8 mouse cellular contexts compared by ENCODE assay signal in the genomic region with DNA sequence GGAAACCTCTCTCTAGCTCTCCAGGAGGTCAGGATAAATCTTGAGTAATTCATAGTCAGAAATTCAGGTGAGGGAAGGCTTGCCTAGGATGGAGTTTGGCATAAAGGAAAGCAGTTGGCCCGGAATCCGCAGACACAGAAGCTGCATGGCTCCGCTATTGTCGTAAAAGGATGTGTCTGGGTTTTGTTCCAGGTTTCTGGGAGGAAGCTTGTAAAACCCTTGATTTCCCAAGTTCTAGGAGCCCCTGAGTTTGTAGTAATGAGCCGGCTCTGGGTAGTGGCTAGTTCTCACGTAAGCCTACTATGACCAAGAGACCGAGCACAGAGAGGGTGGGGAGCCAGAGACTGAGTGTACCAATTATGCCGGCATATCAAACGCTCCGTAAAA. TPM values are rescaled to one million over a fixed set of nuclear protein-coding genes. Genes with fewer than 3 reads are reported as not detected.
A peak's percentile ranks its signal among the peaks of the same experiment; 100 is the strongest.
DNase-seq lines count a peak whose midpoint lies in the region; ATAC-seq and TF ChIP-seq lines count a peak whose summit lies in the region.
"Had no signal": no experiment of that assay in that cellular context is flagged by ENCODE, and none has a peak within 500 bp of the region (broad histone marks: within the 10 kb centered on the region; RNA-seq: fewer than 3 reads in every experiment).

No protein-coding gene starts in this region.

- DNase-seq in lung, embryonic 14.5 days, result no peak
- no peak for DNase-seq in lung, postnatal 4 days
- DNase-seq in spleen, adult 18-20 months, result no peak
- no peak for DNase-seq in layer of hippocampus, postnatal 25 days (ENCODE audit: extremely low spot score in 1 of 2, low spot score in 1 of 2)

- peak overlapping the region; percentile 35 for H3K9ac ChIP-seq in lung, embryonic 14.5 days
- peak overlapping the region; percentile 55 for H3K9ac ChIP-seq in forebrain, embryonic 16.5 days (replicated peaks; ENCODE audit: low read depth, low read length)
- no peak overlapping the region for H3K9ac ChIP-seq in liver, embryonic 12.5 days
- peak overlapping the region; percentile 43; the same call in 1 of the 2 replicates for H3K9ac ChIP-seq in stomach, embryonic 16.5 days (ENCODE audit: low read length)

- H3K4me2 ChIP-seq in lung, embryonic 14.5 days, result peak overlapping the region; percentile 62
- H3K4me2 ChIP-seq in forebrain, embryonic 16.5 days (ENCODE audit: low read length), result peak overlapping the region; percentile 60
- H3K4me2 ChIP-seq in liver, embryonic 12.5 days, result peak overlapping the region; percentile 42
- H3K4me2 ChIP-seq in stomach, embryonic 16.5 days (ENCODE audit: low read depth, low read length), result peak overlapping the region; percentile 53; the same call in 1 of the 2 replicates

- peak overlapping the region; percentile 34; the same call in 1 of the 2 replicates for H3K27ac ChIP-seq in lung, embryonic 14.5 days (ENCODE audit: low read depth)
- H3K27ac ChIP-seq in forebrain, embryonic 16.5 days (ENCODE audit: low read length), result peak overlapping the region; percentile 29
- H3K27ac ChIP-seq in liver, embryonic 12.5 days, result no peak overlapping the region
- H3K27ac ChIP-seq in stomach, embryonic 16.5 days (ENCODE audit: low read length), result no peak overlapping the region; the same call in 1 of the 2 replicates

- no peaks in the 10 kb centered on the region for H3K36me3 ChIP-seq in lung, embryonic 14.5 days (ENCODE audit: insufficient read depth)
- H3K36me3 ChIP-seq in forebrain, embryonic 16.5 days (ENCODE audit: control insufficient read depth, insufficient read depth), result no peaks in the 10 kb centered on the region
- no peaks in the 10 kb centered on the region for H3K36me3 ChIP-seq in liver, embryonic 12.5 days
- H3K36me3 ChIP-seq in stomach, embryonic 16.5 days (ENCODE audit: control insufficient read depth, insufficient read depth, low read length), result no peaks in the 10 kb centered on the region

- no peaks in the 10 kb centered on the region for H3K9me3 ChIP-seq in lung, embryonic 14.5 days (ENCODE audit: low read depth, low read length)
- H3K9me3 ChIP-seq in forebrain, embryonic 16.5 days (ENCODE audit: control insufficient read depth, low read length), result no peaks in the 10 kb centered on the region
- no peaks in the 10 kb centered on the region for H3K9me3 ChIP-seq in liver, embryonic 12.5 days (replicated peaks)
- H3K9me3 ChIP-seq in stomach, embryonic 16.5 days (replicated peaks; ENCODE audit: control insufficient read depth, low read length), result no peaks in the 10 kb centered on the region

- peaks cover 9% of the 10 kb centered on the region; the same call in 1 of the 2 replicates for H3K4me1 ChIP-seq in lung, embryonic 14.5 days (ENCODE audit: insufficient read depth)
- peaks cover 26% of the 10 kb centered on the region for H3K4me1 ChIP-seq in forebrain, embryonic 16.5 days (replicated peaks; ENCODE audit: control insufficient read depth, insufficient read depth, low read length)
- peaks cover 15% of the 10 kb centered on the region for H3K4me1 ChIP-seq in liver, embryonic 12.5 days
- H3K4me1 ChIP-seq in stomach, embryonic 16.5 days (ENCODE audit: control insufficient read depth, insufficient read depth, low read length), result peaks cover 13% of the 10 kb centered on the region

- peak overlapping the region; percentile 23 for H3K4me3 ChIP-seq in lung, embryonic 14.5 days (ENCODE audit: low read depth, low read length)
- peak overlapping the region; percentile 37 for H3K4me3 ChIP-seq in forebrain, embryonic 16.5 days (replicated peaks; ENCODE audit: low read length)
- H3K4me3 ChIP-seq in liver, embryonic 12.5 days, result no peak overlapping the region
- no peak overlapping the region for H3K4me3 ChIP-seq in stomach, embryonic 16.5 days (replicated peaks; ENCODE audit: low read length)

- TF ChIP-seq CTCF in lung, embryonic 14.5 days (IDR thresholded peaks at IDR 0.05; ENCODE audit: low read depth), result no peak

- ATAC-seq in lung, embryonic 14.5 days (ENCODE audit: insufficient read depth), result no peak
- peak; percentile 11; the same call in 1 of the 2 replicates for ATAC-seq in forebrain, embryonic 16.5 days
- no peak for ATAC-seq in liver, embryonic 12.5 days
- ATAC-seq in stomach, embryonic 16.5 days (ENCODE audit: insufficient read depth, low FRiP score), result no peak

- 45% methylated on average over 10 of the region's 10 CpGs for WGBS in lung, embryonic 14.5 days
- WGBS in forebrain, embryonic 16.5 days, result 12% methylated on average over 10 of the region's 10 CpGs
- 27% methylated on average over 10 of the region's 10 CpGs for WGBS in liver, embryonic 12.5 days (ENCODE audit: insufficient replicate concordance)
- WGBS in stomach, embryonic 16.5 days, result 42% methylated on average over 10 of the region's 10 CpGs

- no peaks in the 10 kb centered on the region for H3K27me3 ChIP-seq in lung, embryonic 14.5 days (ENCODE audit: insufficient read depth, low read length)
- H3K27me3 ChIP-seq in forebrain, embryonic 16.5 days (replicated peaks; ENCODE audit: control insufficient read depth, insufficient read depth, low read length), result no peaks in the 10 kb centered on the region
- peaks cover 30% of the 10 kb centered on the region for H3K27me3 ChIP-seq in liver, embryonic 12.5 days (replicated peaks)
- H3K27me3 ChIP-seq in stomach, embryonic 16.5 days (ENCODE audit: control insufficient read depth, insufficient read depth, low read length), result no peaks in the 10 kb centered on the region

RNA-seq across cellular contexts. Expression of a gene that starts 52.7 kb away (rescaled TPM):
- not detected in 2 replicates for polyA plus RNA-seq in lung, embryonic 14.5 days (2014; fragmentation: Nextera tagmentation; extraction: Ambion mirVana)
- not detected in 2 replicates for polyA plus RNA-seq in forebrain, embryonic 16.5 days (2015; fragmentation: Nextera tagmentation; extraction: Ambion mirVana)
- polyA plus RNA-seq in liver, embryonic 12.5 days (2016; fragmentation: Nextera tagmentation; extraction: Ambion mirVana), result not detected in 2 replicates
- polyA plus RNA-seq in stomach, embryonic 16.5 days (2015; fragmentation: Nextera tagmentation; extraction: Ambion mirVana), result not detected in 2 replicates
- not detected for total RNA-seq in layer of hippocampus, postnatal 25 days (2021)
- total RNA-seq: layer of hippocampus, postnatal 14 days had no signal

Comparison
In these comparisons a context has a peak if more than half of its experiments do, and no peak if none do; other contexts are left out.
1. H3K27ac ChIP-seq: peak in lung, embryonic 14.5 days (single experiment) and forebrain, embryonic 16.5 days (single experiment); none in liver, embryonic 12.5 days (single experiment) and stomach, embryonic 16.5 days (single experiment).
2. H3K4me3 ChIP-seq: peak in lung, embryonic 14.5 days (single experiment) and forebrain, embryonic 16.5 days (single experiment); none in liver, embryonic 12.5 days (single experiment) and stomach, embryonic 16.5 days (single experiment).
3. Peak in every context shown above with its lines, with median percentiles within 50 percentile points of each other: H3K4me2 ChIP-seq.